Mouse (Mus musculus): ENCODE measurements around the gene Eps8l1. TPM values are rescaled to one million over a fixed set of nuclear protein-coding genes. Genes with fewer than 3 reads are reported as not detected.
A peak's percentile ranks its signal among the peaks of the same experiment; 100 is the strongest.

The Eps8l1 gene
- polyA plus RNA-seq, 1 experiment from 2014 or later, result 15.4 TPM

GRCm38 (mm10) chr7:4479674-4480073 is 19.2 kb downstream of the Eps8l1 start:
- no peak for ATAC-seq (ENCODE audit: low FRiP score, low read depth)
- H3K4me2 ChIP-seq, result no peak overlapping the region
- no peak overlapping the region for H3K27ac ChIP-seq (replicated peaks)
- 31% methylated on average over 6 of the region's 6 CpGs for WGBS
- H3K27me3 ChIP-seq, result peaks cover 22% of the 10 kb centered on the region
- peaks cover 40% of the 10 kb centered on the region for H3K36me3 ChIP-seq
- no peaks in the 10 kb centered on the region for H3K9me3 ChIP-seq
- H3K9ac ChIP-seq, result no peak overlapping the region
- H3K4me3 ChIP-seq, result no peak overlapping the region
- H3K4me1 ChIP-seq (replicated peaks), result peaks cover 19% of the 10 kb centered on the region

DNA sequence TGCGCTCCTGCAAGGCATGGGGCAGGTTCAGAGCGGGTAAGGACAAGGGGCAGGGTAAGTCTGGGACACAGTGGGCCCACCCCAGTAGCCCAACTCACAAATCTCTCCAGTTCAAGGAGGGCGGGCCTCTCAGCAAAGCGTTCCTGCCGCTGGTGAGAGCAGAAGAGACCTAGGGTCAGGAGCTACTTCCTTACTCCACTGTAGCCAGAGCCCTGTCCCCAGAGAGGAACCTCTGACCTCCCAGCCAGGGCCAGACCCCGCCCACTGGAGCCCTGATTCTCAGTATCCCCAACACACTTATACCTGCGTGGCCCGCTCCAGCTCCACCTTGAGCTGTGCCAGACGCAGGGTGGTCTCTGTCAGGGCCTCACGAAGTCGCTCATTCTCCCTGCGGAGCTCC is 21.8 kb downstream of the Eps8l1 start:
- H3K27me3 ChIP-seq, result peaks cover 2% of the 10 kb centered on the region; the same call in 1 of the 2 replicates
- H3K4me2 ChIP-seq, result no peak overlapping the region
- no peak for ATAC-seq (ENCODE audit: low FRiP score, low read depth)
- H3K4me1 ChIP-seq (replicated peaks), result peaks cover 19% of the 10 kb centered on the region
- no peaks in the 10 kb centered on the region for H3K9me3 ChIP-seq
- no peak overlapping the region for H3K4me3 ChIP-seq
- WGBS, result 93% methylated on average over 12 of the region's 12 CpGs
- H3K36me3 ChIP-seq, result peaks cover 51% of the 10 kb centered on the region
- H3K27ac ChIP-seq (replicated peaks), result no peak overlapping the region
- no peak overlapping the region for H3K9ac ChIP-seq

GRCm38 (mm10) chr7:4491308-4491707 is 30.8 kb downstream of the Eps8l1 start:
- no peak overlapping the region for H3K9ac ChIP-seq
- H3K36me3 ChIP-seq, result peaks cover 27% of the 10 kb centered on the region
- peak overlapping the region; percentile 48; the same call in 1 of the 2 replicates for H3K27ac ChIP-seq (replicated peaks)
- H3K4me2 ChIP-seq, result no peak overlapping the region
- H3K27me3 ChIP-seq, result no peaks in the 10 kb centered on the region
- 82% methylated on average over 6 of the region's 6 CpGs for WGBS
- peaks cover 7% of the 10 kb centered on the region; the same call in 1 of the 2 replicates for H3K4me1 ChIP-seq (replicated peaks)
- ATAC-seq (ENCODE audit: low FRiP score, low read depth), result no peak
- H3K9me3 ChIP-seq, result no peaks in the 10 kb centered on the region
- H3K4me3 ChIP-seq, result no peak overlapping the region

DNA sequence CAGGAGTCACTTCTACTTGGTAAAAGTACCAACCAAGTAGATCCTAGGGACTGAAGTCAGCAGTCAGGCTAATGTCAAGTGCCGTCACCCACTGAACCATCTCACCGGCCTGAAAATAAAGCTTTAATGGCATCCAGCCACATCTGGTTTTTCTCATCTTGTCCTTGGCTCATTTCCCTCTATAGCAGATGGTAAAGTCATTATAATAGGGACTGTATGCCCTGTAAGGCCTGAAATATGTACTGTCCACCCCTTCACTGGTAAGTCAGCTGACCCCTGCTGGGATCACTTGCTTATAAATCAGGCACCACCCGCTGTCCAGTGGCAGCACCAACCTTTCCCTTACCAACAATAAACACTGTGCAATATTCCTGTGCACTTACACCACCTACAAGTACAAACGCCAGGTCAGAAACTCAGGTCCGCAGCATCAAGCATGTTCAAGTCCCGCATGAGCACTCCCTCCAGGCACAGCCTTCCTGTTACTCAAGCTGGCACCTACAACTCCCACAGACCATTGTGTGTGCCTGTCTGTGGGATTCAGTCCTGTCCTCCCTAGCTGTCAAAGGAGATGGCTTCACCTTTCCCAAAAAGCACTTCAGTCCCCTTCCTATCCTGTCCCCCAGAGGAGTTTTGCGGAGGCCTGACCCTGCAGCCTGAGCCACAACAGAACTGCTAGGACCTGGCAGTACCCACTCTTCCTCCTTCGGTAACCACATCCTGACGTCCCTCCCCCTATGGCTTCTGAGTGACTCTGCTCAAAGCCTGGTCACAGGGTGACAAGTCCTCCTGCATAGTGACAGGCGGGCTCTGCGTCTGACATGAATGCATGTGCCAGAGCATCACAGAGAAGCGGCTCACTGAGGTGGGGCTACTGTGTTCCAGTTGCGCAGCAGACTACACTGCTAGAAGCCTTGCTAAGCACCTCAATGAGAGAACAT is 32.1 kb downstream of the Eps8l1 start:
- no peak overlapping the region for H3K4me3 ChIP-seq
- H3K36me3 ChIP-seq, result peaks cover 34% of the 10 kb centered on the region
- peaks cover 12% of the 10 kb centered on the region for H3K4me1 ChIP-seq (replicated peaks)
- H3K9ac ChIP-seq, result no peak overlapping the region
- no peak overlapping the region for H3K4me2 ChIP-seq
- no peaks in the 10 kb centered on the region for H3K27me3 ChIP-seq
- WGBS, result 86% methylated on average over 13 of the region's 13 CpGs
- ATAC-seq (ENCODE audit: low FRiP score, low read depth), result no peak
- H3K27ac ChIP-seq (replicated peaks), result no peak overlapping the region
- H3K9me3 ChIP-seq, result no peaks in the 10 kb centered on the region

DNA sequence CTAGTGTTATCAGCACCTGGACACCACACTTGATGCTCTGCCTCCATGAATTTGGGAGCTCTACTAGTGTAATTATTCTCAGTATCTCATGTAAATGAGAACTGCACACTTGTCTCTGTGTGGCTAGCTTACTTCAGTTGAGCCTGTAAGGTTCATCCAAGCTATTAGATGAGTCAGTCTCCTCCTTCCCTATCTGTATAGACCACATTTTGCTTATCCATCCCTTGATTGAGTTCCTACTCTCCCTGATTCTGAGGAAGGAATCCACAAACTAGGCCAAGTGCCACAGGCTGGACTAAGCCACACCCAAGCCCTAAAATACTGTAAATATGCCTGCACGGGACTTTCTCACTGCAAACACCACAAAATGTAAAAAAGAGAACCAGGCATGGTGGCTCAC is 33.5 kb downstream of the Eps8l1 start:
- no peaks in the 10 kb centered on the region for H3K27me3 ChIP-seq
- no peak overlapping the region for H3K9ac ChIP-seq
- H3K4me1 ChIP-seq (replicated peaks), result peaks cover 27% of the 10 kb centered on the region
- no peak for ATAC-seq (ENCODE audit: low FRiP score, low read depth)
- H3K9me3 ChIP-seq, result no peaks in the 10 kb centered on the region
- WGBS, result 85% methylated on average over 1 of the region's 1 CpGs
- peaks cover 30% of the 10 kb centered on the region for H3K36me3 ChIP-seq
- no peak overlapping the region for H3K4me2 ChIP-seq
- no peak overlapping the region for H3K4me3 ChIP-seq
- no peak overlapping the region for H3K27ac ChIP-seq (replicated peaks)

- 93% methylated on average over 3 of the region's 3 CpGs for WGBS
- H3K27me3 ChIP-seq, result no peaks in the 10 kb centered on the region
- H3K36me3 ChIP-seq, result peaks cover 20% of the 10 kb centered on the region
- no peak overlapping the region for H3K27ac ChIP-seq (replicated peaks)
- no peak for ATAC-seq (ENCODE audit: low FRiP score, low read depth)
- H3K4me1 ChIP-seq (replicated peaks), result peaks cover 46% of the 10 kb centered on the region
- no peak overlapping the region for H3K4me3 ChIP-seq
- H3K9ac ChIP-seq, result no peak overlapping the region
- no peaks in the 10 kb centered on the region for H3K9me3 ChIP-seq
- H3K4me2 ChIP-seq, result no peak overlapping the region
These were observed 36.0 kb downstream of the Eps8l1 start for GRCm38 (mm10) chr7:4496468-4496867.

DNA sequence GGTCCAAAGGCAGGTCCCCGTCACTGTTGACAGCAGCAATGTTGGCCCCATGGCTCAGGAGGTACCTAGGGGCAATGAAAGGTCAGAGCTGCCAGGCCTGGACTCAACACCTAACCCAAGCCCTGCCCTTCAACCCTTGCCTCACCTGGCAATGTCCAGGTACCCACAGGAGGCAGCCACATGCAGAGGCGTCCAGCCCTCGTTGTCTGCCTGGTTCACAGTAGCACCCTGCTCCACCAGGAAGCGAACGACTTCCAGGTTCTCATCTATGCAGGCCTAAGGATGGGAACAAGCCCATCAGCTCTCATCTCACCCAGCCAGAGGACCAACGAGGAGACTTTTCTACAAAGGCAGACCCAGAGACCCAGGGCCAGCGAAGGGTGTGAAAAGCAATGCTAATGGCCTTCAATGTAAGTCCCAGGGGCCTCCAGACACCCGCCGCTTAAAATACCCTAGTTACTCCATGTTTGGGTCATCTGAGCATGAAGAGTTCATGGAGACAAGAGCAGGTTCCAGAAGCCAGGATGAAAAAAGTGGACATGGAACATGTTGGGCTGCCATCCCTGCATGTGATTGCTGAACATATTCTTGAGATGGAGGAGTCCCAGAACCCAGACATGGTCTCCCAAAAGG is 36.9 kb downstream of the Eps8l1 start:
- H3K9ac ChIP-seq, result no peak overlapping the region
- WGBS, result 90% methylated on average over 9 of the region's 9 CpGs
- peaks cover 49% of the 10 kb centered on the region for H3K4me1 ChIP-seq (replicated peaks)
- peaks cover 20% of the 10 kb centered on the region for H3K36me3 ChIP-seq
- no peaks in the 10 kb centered on the region for H3K27me3 ChIP-seq
- H3K27ac ChIP-seq (replicated peaks), result no peak overlapping the region
- H3K4me2 ChIP-seq, result peak overlapping the region; percentile 64
- no peak overlapping the region for H3K4me3 ChIP-seq
- no peaks in the 10 kb centered on the region for H3K9me3 ChIP-seq
- ATAC-seq (ENCODE audit: low FRiP score, low read depth), result no peak

- no peak overlapping the region for H3K27ac ChIP-seq (replicated peaks)
- 4% methylated on average over 9 of the region's 9 CpGs for WGBS
- no peak for ATAC-seq (ENCODE audit: low FRiP score, low read depth)
- H3K27me3 ChIP-seq, result no peaks in the 10 kb centered on the region
- H3K9ac ChIP-seq, result no peak overlapping the region
- H3K9me3 ChIP-seq, result no peaks in the 10 kb centered on the region
- 0 out of 2 replicates have a peak overlapping the region, but pooled peaks have one; percentile 7 for H3K4me3 ChIP-seq
- peak overlapping the region; percentile 64 for H3K4me2 ChIP-seq
- H3K4me1 ChIP-seq (replicated peaks), result peaks cover 47% of the 10 kb centered on the region
- H3K36me3 ChIP-seq, result peaks cover 20% of the 10 kb centered on the region
These were observed 37.8 kb downstream of the Eps8l1 start for GRCm38 (mm10) chr7:4498251-4498650.

DNA sequence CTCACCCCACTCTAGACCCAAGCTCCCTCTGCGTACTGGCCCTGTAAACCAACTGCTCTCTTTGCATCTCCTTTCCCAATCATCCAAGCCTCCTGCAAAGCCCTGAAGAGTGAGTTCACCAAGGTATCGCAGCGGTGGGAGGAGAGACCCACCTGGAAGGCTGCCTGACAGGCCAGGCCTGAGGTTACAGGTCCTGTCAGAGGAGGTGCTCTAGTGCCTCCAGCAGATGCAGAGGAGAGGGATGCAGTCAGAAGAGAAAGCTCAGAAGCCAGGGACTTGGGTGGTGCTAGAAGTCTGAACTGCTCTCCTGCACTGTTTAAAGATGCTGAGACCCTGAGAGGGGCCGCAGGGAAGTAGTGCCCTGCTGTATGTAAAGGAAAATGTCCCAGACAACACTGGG is 38.6 kb downstream of the Eps8l1 start:
- 93% methylated on average over 4 of the region's 4 CpGs for WGBS
- Histone ChIP-seq H3K4me1 (replicated peaks) (peaks cover 47% of the 10 kb centered on the region), H3K9ac (0 out of 2 replicates have a peak overlapping the region, but pooled peaks have one; percentile 18), H3K4me2 (peak overlapping the region; percentile 64), H3K9me3 (no peaks in the 10 kb centered on the region), H3K36me3 (peaks cover 14% of the 10 kb centered on the region; the same call in 1 of the 2 replicates), H3K4me3 (0 out of 2 replicates have a peak overlapping the region, but pooled peaks have one; percentile 79), H3K27ac (replicated peaks) (no peak overlapping the region), H3K27me3 (no peaks in the 10 kb centered on the region)
- no peak for ATAC-seq (ENCODE audit: low FRiP score, low read depth)

- Histone ChIP-seq H3K27ac (replicated peaks) (peak overlapping the region; percentile 91), H3K9me3 (no peaks in the 10 kb centered on the region), H3K4me3 (peak overlapping the region; percentile 79), H3K4me1 (replicated peaks) (peaks cover 47% of the 10 kb centered on the region), H3K27me3 (no peaks in the 10 kb centered on the region), H3K9ac (peak overlapping the region; percentile 92), H3K4me2 (peak overlapping the region; percentile 64), H3K36me3 (peaks cover 10% of the 10 kb centered on the region; the same call in 1 of the 2 replicates)
- ATAC-seq (ENCODE audit: low FRiP score, low read depth), result peak; percentile 49
- under 1% methylated on average over 36 of the region's 52 CpGs for WGBS
These were observed 40.5 kb downstream of the Eps8l1 start for GRCm38 (mm10) chr7:4500892-4501471.

GRCm38 (mm10) chr7:4501558-4502397 is 41.3 kb downstream of the Eps8l1 start, which contains the start of gene Ppp1r12c:
Gene Ppp1r12c (minus strand): TSS chr7:4501680.
- H3K4me3 ChIP-seq, result peak within 1 kb of the TSS; percentile 79
- ATAC-seq (ENCODE audit: low FRiP score, low read depth), result peak; percentile 92
- peak within 1 kb of the TSS; percentile 64 for H3K4me2 ChIP-seq
- peak within 1 kb of the TSS; percentile 92 for H3K9ac ChIP-seq
- peaks cover 3% of the 10 kb centered on the region; the same call in 1 of the 2 replicates for H3K36me3 ChIP-seq
- H3K4me1 ChIP-seq (replicated peaks), result peaks cover 47% of the 10 kb centered on the region
- no peaks in the 10 kb centered on the region for H3K9me3 ChIP-seq
- 0% methylated on average over 61 of the region's 62 CpGs for WGBS
- no peaks in the 10 kb centered on the region for H3K27me3 ChIP-seq
- peak within 1 kb of the TSS; percentile 91 for H3K27ac ChIP-seq (replicated peaks)

Data from hindbrain, embryonic 15.5 days (tissue).